Mouse (Mus musculus): ENCODE results near the gene Chek2. TPM values are rescaled to one million over a fixed set of nuclear protein-coding genes. Genes with fewer than 3 reads are reported as not detected.

Gene Chek2
- total and polyA plus RNA-seq, 3 experiments, result 22.2 to 24.1 TPM; not detected in 1

GRCm38 (mm10) chr5:110826781-110827495 is 12.8 kb upstream of the Chek2 start:
- no peak for DNase-seq (ENCODE audit: low read depth, low spot score)
- Histone ChIP-seq H3K27me3 (ENCODE audit: control insufficient read depth in 1 of 2, insufficient read depth in 2 of 2, low read length in 2 of 2) (no peaks in the 10 kb centered on the region), H3K4me1 (ENCODE audit: control insufficient read depth in 1 of 2, insufficient read depth in 2 of 2, low read length in 2 of 2) (no peaks in the 10 kb centered on the region), H3K9me3 (replicated peaks; ENCODE audit: insufficient read depth, low read length) (no peaks in the 10 kb centered on the region), H3K36me3 (ENCODE audit: control insufficient read depth in 1 of 2, insufficient read depth in 2 of 2, low read length in 2 of 2) (no peaks in the 10 kb centered on the region), H3K27ac (ENCODE audit: control insufficient read depth, low read depth, low read length) (no peak overlapping the region), H3K79me2 (ENCODE audit: control insufficient read depth, insufficient read depth, low read length, poor library complexity) (no peaks in the 10 kb centered on the region), H3K9ac (ENCODE audit: control insufficient read depth, low read depth, low read length, poor library complexity, severe bottlenecking) (no peak overlapping the region), H3K4me3 (ENCODE audit: control insufficient read depth in 1 of 2, insufficient read depth in 1 of 2, low read depth in 2 of 2, low read length in 2 of 2) (no peak overlapping the region)
- TF ChIP-seq ETS1 (IDR thresholded peaks at IDR 0.05; ENCODE audit: low read depth, low read length) (no peak), ZMIZ1 (IDR thresholded peaks at IDR 0.05; ENCODE audit: low read depth, low read length) (no peak), NRF1 (IDR thresholded peaks at IDR 0.05; ENCODE audit: insufficient read depth, low read depth, low read length, poor library complexity, severe bottlenecking) (no peak), USF1 (IDR thresholded peaks at IDR 0.05; ENCODE audit: low read depth, low read length) (no peak), USF2 (IDR thresholded peaks at IDR 0.05; ENCODE audit: borderline replicate concordance in 1 of 2, insufficient read depth in 1 of 2, low read depth in 1 of 2, low read length in 2 of 2) (no peak), RCOR1 (IDR thresholded peaks at IDR 0.05; ENCODE audit: low read depth, low read length) (no peak)

GRCm38 (mm10) chr5:110827576-110827975 is 12.2 kb upstream of the Chek2 start:
- H3K9me3 ChIP-seq (replicated peaks; ENCODE audit: insufficient read depth, low read length), result no peaks in the 10 kb centered on the region
- H3K4me3 ChIP-seq (ENCODE audit: control insufficient read depth in 1 of 2, insufficient read depth in 1 of 2, low read depth in 2 of 2, low read length in 2 of 2), result no peak overlapping the region
- H3K9ac ChIP-seq (ENCODE audit: control insufficient read depth, low read depth, low read length, poor library complexity, severe bottlenecking), result no peak overlapping the region
- H3K36me3 ChIP-seq (ENCODE audit: control insufficient read depth in 1 of 2, insufficient read depth in 2 of 2, low read length in 2 of 2), result no peaks in the 10 kb centered on the region
- no peak for DNase-seq (ENCODE audit: low read depth, low spot score)
- H3K27me3 ChIP-seq (ENCODE audit: control insufficient read depth in 1 of 2, insufficient read depth in 2 of 2, low read length in 2 of 2), result no peaks in the 10 kb centered on the region
- no peak for TF ChIP-seq RCOR1 (IDR thresholded peaks at IDR 0.05; ENCODE audit: low read depth, low read length)
- no peak for TF ChIP-seq ETS1 (IDR thresholded peaks at IDR 0.05; ENCODE audit: low read depth, low read length)
- no peak for TF ChIP-seq GATA1 (IDR thresholded peaks at IDR 0.05; ENCODE audit: low read depth, low read length)
- no peak for TF ChIP-seq USF1 (IDR thresholded peaks at IDR 0.05; ENCODE audit: low read depth, low read length)
- TF ChIP-seq TAL1 (IDR thresholded peaks at IDR 0.05; ENCODE audit: low read length), result no peak
- TF ChIP-seq JUND (IDR thresholded peaks at IDR 0.05; ENCODE audit: low read depth, low read length), result no peak
- TF ChIP-seq MEF2A (IDR thresholded peaks at IDR 0.05; ENCODE audit: extremely low read depth, insufficient replicate concordance, low read depth, low read length, poor library complexity, severe bottlenecking), result no peak
- no peak for TF ChIP-seq KAT2A (conservative IDR thresholded peaks at IDR 0.05; ENCODE audit: low read depth, low read length)
- no peak for TF ChIP-seq BHLHE40 (IDR thresholded peaks at IDR 0.05; ENCODE audit: borderline replicate concordance, low read depth, low read length)
- TF ChIP-seq SMC3 (IDR thresholded peaks at IDR 0.05; ENCODE audit: low read depth, low read length), result no peak
- TF ChIP-seq HCFC1 (IDR thresholded peaks at IDR 0.05; ENCODE audit: low read depth, low read length), result no peak
- no peak for TF ChIP-seq NRF1 (IDR thresholded peaks at IDR 0.05; ENCODE audit: insufficient read depth, low read depth, low read length, poor library complexity, severe bottlenecking)
- TF ChIP-seq POLR2A (IDR thresholded peaks at IDR 0.05; ENCODE audit: control insufficient read depth in 1 of 2, insufficient read depth in 1 of 2, low read depth in 1 of 2, low read length in 2 of 2, poor library complexity in 1 of 2), result no peak
- no peak for TF ChIP-seq EP300 (IDR thresholded peaks at IDR 0.05; ENCODE audit: low read depth in 1 of 2, low read length in 2 of 2)
- TF ChIP-seq USF2 (IDR thresholded peaks at IDR 0.05; ENCODE audit: borderline replicate concordance in 1 of 2, insufficient read depth in 1 of 2, low read depth in 1 of 2, low read length in 2 of 2), result no peak
- no peak for TF ChIP-seq TCF12 (IDR thresholded peaks at IDR 0.05; ENCODE audit: low read depth, low read length)
- no peak for TF ChIP-seq UBTF (IDR thresholded peaks at IDR 0.05; ENCODE audit: borderline replicate concordance, insufficient read depth, low read depth, low read length)
- TF ChIP-seq CHD1 (IDR thresholded peaks at IDR 0.05; ENCODE audit: low read depth, low read length), result no peak
- TF ChIP-seq E2F4 (IDR thresholded peaks at IDR 0.05; ENCODE audit: borderline replicate concordance, low read depth, low read length), result no peak
- TF ChIP-seq ZKSCAN1 (IDR thresholded peaks at IDR 0.05; ENCODE audit: low read depth, low read length), result no peak
- no peaks in the 10 kb centered on the region for H3K79me2 ChIP-seq (ENCODE audit: control insufficient read depth, insufficient read depth, low read length, poor library complexity)
- H3K4me1 ChIP-seq (ENCODE audit: control insufficient read depth in 1 of 2, insufficient read depth in 2 of 2, low read length in 2 of 2), result no peaks in the 10 kb centered on the region
- H3K27ac ChIP-seq (ENCODE audit: control insufficient read depth, low read depth, low read length), result no peak overlapping the region
